Mouse (Mus musculus) myocyte (in vitro differentiated cells): ENCODE measurements around the gene Rgs3.

ENCODE experiments used
- CEBPB ChIP-seq: IDR thresholded peaks from 2 replicates; pipeline ENCODE4 v1.6.1; 2011; ENCODE audit warnings: mild to moderate bottlenecking, moderate library complexity; ENCODE audit not compliant: poor library complexity, insufficient read depth, severe bottlenecking
- E2F4 ChIP-seq: IDR thresholded peaks from one replicate; pipeline ENCODE4 v1.6.1; 2011; ENCODE audit warnings: mild to moderate bottlenecking, control low read depth, moderate library complexity; ENCODE audit not compliant: insufficient read depth
- MAX ChIP-seq: IDR thresholded peaks from one replicate; pipeline ENCODE4 v1.6.1; 2011; ENCODE audit warnings: low read depth, mild to moderate bottlenecking, control low read depth
- MYOD1 ChIP-seq, 3 experiments: IDR thresholded peaks; one replicate each; pipeline ENCODE4 v1.6.1; 2011; ENCODE audit warnings: control low read depth in 2 of 3, low read depth in 2 of 3, mild to moderate bottlenecking in 2 of 3, moderate library complexity in 1 of 3; ENCODE audit not compliant: insufficient read length in 2 of 3, control insufficient read depth in 1 of 3
- MYOG ChIP-seq, 3 experiments: IDR thresholded peaks; one replicate each; pipeline ENCODE4 v1.6.1; 2011; ENCODE audit warnings: control low read depth in 2 of 3, low read depth in 2 of 3, mild to moderate bottlenecking in 2 of 3; ENCODE audit not compliant: insufficient read length in 2 of 3, control insufficient read depth in 1 of 3, insufficient read depth in 1 of 3
- POLR2A ChIP-seq: IDR thresholded peaks from one replicate; pipeline ENCODE4 v1.6.1; 2011; ENCODE audit warnings: low read depth, mild to moderate bottlenecking, control low read depth, moderate library complexity; ENCODE audit not compliant: insufficient read length
- POLR2AphosphoS2 ChIP-seq: IDR thresholded peaks from one replicate; pipeline ENCODE4 v1.6.1; 2011; ENCODE audit warnings: low read depth, control low read depth; ENCODE audit not compliant: insufficient read length
- REST ChIP-seq: IDR thresholded peaks from one replicate; pipeline ENCODE4 v1.6.1; 2011; ENCODE audit warnings: mild to moderate bottlenecking, control low read depth, moderate library complexity; ENCODE audit not compliant: insufficient read depth, insufficient read length
- SRF ChIP-seq: IDR thresholded peaks from one replicate; pipeline ENCODE4 v1.6.1; 2011; ENCODE audit warnings: low read depth; ENCODE audit not compliant: control insufficient read depth, insufficient read length
- TCF12 ChIP-seq: IDR thresholded peaks from one replicate; pipeline ENCODE4 v1.6.1; 2011; ENCODE audit warnings: mild to moderate bottlenecking, control low read depth; ENCODE audit not compliant: poor library complexity, insufficient read depth, severe bottlenecking
- TCF3 ChIP-seq: IDR thresholded peaks from one replicate; pipeline ENCODE4 v1.6.1; 2011; ENCODE audit warnings: low read depth, control low read depth; ENCODE audit not compliant: insufficient read length
- USF1 ChIP-seq: IDR thresholded peaks from one replicate; pipeline ENCODE4 v1.6.1; 2011; ENCODE audit warnings: low read depth, mild to moderate bottlenecking, control low read depth, moderate library complexity

DNA sequence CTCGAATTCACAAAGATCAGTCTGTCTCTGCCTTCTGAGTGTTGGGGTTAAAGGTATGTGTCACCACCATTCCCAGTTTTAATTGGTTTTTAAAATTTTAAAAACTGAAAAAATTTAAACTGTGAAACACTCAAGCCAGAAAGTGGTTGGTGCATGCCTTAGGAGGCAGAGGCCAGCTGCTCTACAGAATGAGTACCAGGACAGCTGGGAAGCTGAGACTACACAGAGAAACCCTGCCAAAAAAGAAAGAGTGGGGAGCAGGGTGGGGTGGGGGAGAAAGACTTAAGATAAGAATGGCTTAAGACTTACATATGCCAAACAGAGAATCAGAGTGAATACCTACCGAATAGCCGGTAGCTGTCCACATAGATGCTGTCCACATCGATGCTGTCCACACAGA is 73.6 kb downstream of the Rgs3 start:
- TF ChIP-seq MYOD1 (IDR thresholded peaks at IDR 0.05; ENCODE audit: control insufficient read depth in 1 of 3, insufficient read length in 2 of 3, low read depth in 2 of 3) (peak in 2 of 3 experiments; percentile 8 to 55), POLR2A (no peak), E2F4 (no peak), POLR2AphosphoS2 (no peak), TCF12 (no peak), CEBPB (no peak), REST (no peak), MAX (no peak), USF1 (no peak), MYOG (IDR thresholded peaks at IDR 0.05; ENCODE audit: control insufficient read depth in 1 of 3, insufficient read depth in 1 of 3, insufficient read length in 2 of 3, low read depth in 2 of 3) (no peak), TCF3 (no peak), SRF (no peak)
